Mouse (Mus musculus) heart, postnatal 25 days (tissue): ENCODE data around the gene Krtap6-5. TPM values are rescaled to one million over a fixed set of nuclear protein-coding genes. Genes with fewer than 3 reads are reported as not detected.
"Not testable (repeated sequence)": the region's sequence is repeated elsewhere in the genome, so short reads cannot be mapped to it uniquely, and the experiment has no call there.

Experiments used
- DNase-seq: peaks from one replicate; pipeline ENCODE4 v3.0.0; 2022; ENCODE audit warnings: low spot score
- intact Hi-C: fragments of 180-260 bp; cut with DNase I; formaldehyde crosslinking; loops from one replicate; pipeline ENCODE4 v1.15.1; 2025
- total RNA-seq, 2 experiments: library from RNA; stranded (reverse); gene quantifications; 2 replicates each; pipeline ENCODE4 v1.2.3; 2021

Gene Krtap6-5
- total RNA-seq: not detected

DNA sequence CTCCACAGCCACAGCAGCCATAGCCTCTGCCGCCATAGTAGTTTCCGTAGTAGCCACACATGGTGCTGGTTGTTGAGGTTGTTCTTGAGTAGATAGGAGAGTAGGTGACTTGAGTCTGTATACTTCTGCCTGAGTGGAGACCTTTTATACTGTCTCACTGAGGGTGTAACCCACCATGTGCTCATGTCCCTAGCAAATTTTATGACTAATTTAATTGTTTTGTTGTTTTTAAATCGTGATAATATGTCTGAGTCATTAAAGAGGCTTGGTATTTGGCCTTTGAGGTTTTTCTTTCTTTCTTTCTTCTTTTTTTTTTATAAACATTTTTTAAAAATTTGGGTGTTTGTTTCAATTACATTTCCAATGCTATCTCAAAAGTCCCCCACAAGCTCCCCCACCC lies at the start of gene Krtap6-5:
Gene Krtap6-5, minus strand, starts transcription at position 101 of the 400 bp plus-strand sequence.
- intact Hi-C loops: no loop called here
- DNase-seq: no peak

DNA sequence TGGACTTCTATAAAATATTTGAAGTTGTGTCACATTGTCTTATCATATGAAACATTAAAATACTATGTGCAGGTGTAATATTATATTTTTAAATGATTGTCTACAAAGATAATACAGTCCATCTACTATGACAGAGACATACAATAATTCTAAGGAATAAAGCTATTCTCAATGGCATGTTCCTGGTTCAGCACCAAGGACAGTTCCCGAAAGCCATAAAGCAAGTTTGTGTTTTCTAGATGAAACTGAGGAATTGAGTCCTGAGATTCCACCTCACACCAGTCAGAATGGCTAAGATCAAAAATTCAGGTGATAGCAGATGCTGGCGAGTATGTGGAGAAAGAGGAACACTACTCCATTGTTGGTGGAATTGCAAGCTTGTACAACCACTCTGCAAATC lies 23.4 kb upstream of the Krtap6-5 start:
- DNase-seq, intact Hi-C loops: not testable (repeated sequence)

DNA sequence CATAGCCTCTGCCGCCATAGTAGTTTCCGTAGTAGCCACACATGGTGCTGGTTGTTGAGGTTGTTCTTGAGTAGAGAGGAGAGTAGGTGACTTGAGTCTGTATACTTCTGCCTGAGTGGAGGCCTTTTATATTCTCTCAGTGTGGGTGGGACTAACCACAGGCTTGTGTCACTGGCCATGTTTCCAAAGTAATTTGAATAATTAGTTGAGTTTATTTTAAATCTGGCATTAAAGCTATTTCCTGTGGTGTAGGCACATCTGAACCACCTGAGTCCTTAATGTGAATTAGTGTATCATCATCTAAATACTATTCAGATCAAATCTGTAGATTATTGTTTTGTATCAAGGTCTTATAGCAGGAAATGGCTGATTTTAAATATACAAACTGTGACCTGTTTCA lies 16.2 kb upstream of the Krtap6-5 start, which contains the start of gene 1110025L11Rik:
Gene 1110025L11Rik, minus strand, starts transcription at position 101 of the 400 bp plus-strand sequence.
- intact Hi-C loops, DNase-seq: not testable (repeated sequence)

DNA sequence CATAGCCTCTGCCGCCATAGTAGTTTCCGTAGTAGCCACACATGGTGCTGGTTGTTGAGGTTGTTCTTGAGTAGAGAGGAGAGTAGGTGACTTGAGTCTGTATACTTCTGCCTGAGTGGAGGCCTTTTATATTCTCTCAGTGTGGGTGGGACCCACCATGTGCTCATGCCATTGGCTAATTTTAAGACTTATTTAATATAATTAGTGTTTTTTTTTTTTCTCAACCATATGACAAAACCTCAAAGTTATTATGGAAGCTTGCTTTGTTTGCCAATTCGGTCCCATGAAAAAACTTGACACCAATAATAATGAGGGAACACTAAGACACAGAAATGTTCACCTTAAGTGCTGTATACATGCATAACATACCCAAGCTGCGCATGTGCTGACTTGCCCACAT lies 6.3 kb downstream of the Krtap6-5 start, which contains the start of gene Gm10228:
Gene Gm10228, minus strand, starts transcription at position 101 of the 400 bp plus-strand sequence.
- DNase-seq, intact Hi-C loops: not testable (repeated sequence)

DNA sequence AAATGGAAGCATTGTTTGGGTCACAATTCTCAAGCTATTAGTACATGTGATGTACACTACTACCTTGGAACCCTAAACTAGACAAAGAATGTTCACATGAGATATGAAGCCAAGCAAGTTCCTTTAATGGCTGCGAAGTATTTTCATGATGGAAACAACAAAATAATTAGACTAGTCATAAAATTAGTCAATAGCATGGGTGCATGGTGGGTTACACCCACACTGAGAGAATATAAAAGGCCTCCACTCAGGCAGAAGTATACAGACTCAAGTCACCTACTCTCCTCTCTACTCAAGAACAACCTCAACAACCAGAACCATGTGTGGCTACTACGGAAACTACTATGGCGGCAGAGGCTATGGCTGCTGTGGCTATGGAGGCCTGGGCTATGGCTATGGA lies 16.3 kb downstream of the Krtap6-5 start, which contains the start of gene Krtap6-1:
Gene Krtap6-1, plus strand, starts transcription at position 301 of the 400 bp plus-strand sequence.
- DNase-seq, intact Hi-C loops: not testable (repeated sequence)

DNA sequence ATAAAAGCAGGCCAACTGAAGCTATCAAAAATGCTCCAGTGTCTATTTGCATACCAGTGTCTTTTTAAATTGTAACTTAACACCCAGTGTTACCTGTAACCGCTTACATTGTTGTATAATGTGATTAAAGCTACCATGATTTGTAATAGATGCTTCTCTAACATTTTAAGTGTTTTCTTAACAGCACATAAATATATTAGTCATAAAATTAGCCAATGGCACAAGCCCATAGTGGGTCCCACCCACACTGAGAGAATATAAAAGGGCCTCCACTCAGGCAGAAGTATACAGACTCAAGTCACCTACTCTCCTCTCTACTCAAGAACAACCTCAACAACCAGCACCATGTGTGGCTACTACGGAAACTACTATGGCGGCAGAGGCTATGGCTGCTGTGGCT lies 32.7 kb downstream of the Krtap6-5 start, which contains the start of gene Gm10229:
Gene Gm10229, plus strand, starts transcription at position 301 of the 400 bp plus-strand sequence.
- DNase-seq, intact Hi-C loops: not testable (repeated sequence)

DNA sequence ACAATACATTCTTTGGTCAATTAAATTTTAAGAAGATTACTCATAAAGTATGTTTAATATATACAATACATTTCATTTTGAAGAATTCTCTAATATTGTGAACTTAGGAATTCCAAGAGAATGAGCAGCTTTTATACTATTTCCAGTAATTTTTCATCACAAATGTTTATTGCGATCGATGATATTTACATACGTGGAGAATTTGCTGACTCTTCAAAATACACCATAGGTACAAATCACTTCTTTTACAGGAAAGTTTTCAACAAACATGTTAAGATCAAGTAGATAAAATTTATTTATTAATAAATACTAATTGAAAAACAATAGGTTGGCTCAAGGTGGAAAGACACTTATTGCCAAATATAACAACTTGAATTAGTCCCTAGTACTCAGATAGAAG lies 33.7 kb downstream of the Krtap6-5 start:
- DNase-seq: no peak
- intact Hi-C loops: no loop called here

DNA sequence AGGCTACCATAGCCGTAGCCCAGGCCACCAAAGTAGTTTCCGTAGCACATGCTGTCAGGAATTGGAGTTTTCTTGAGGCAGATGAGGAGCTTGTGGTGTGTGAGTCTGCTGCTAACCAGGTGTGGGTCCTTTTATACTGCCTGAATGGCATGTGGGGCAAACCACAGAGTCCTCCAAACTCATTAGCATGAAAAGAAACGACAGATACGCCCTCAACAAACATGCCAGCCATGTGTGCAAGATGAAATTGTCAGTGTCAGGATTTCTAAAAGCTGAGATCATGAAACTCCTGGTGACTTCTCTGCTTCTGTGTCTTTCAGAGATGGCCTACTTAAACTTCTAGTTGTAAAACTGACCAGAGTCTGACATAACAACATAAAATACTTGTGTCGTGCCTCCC lies 37.0 kb downstream of the Krtap6-5 start, which contains the start of gene Krtap22-2:
Gene Krtap22-2, minus strand, starts transcription at position 101 of the 400 bp plus-strand sequence.
- intact Hi-C loops: no loop called here
- no peak for DNase-seq

Other genes with a start within 250 kb of the Krtap6-5 start
- not detected for gene Gm20741, start 235.7 kb downstream of the Krtap6-5 start, total RNA-seq
- not detected for gene Krtap15, start 227.7 kb downstream of the Krtap6-5 start, total RNA-seq
- gene Krtap14, start 221.7 kb downstream of the Krtap6-5 start, total RNA-seq: not detected
- not detected for gene Krtap19-1, start 178.5 kb downstream of the Krtap6-5 start, total RNA-seq
- not detected for gene Krtap19-2, start 173.6 kb downstream of the Krtap6-5 start, total RNA-seq
- not detected for gene Krtap19-3, start 169.8 kb downstream of the Krtap6-5 start, total RNA-seq
- gene Krtap19-4, start 162.8 kb downstream of the Krtap6-5 start, total RNA-seq: not detected
- gene Krtap19-5, start 151.4 kb downstream of the Krtap6-5 start, total RNA-seq: not detected
- gene Krtap19-9b, start 115.6 kb downstream of the Krtap6-5 start, total RNA-seq: not detected
- gene Krtap16-3, start 85.0 kb downstream of the Krtap6-5 start, total RNA-seq: not detected
- not detected for gene Krtap22-2, start 37.1 kb downstream of the Krtap6-5 start, total RNA-seq
- not detected for gene Gm10229, start 32.6 kb downstream of the Krtap6-5 start, total RNA-seq
- not detected for gene Krtap6-1, start 16.2 kb downstream of the Krtap6-5 start, total RNA-seq
- gene Gm10228, start 6.4 kb downstream of the Krtap6-5 start, total RNA-seq: not detected
- not detected for gene 1110025L11Rik, start 16.1 kb upstream of the Krtap6-5 start, total RNA-seq
- gene Krtap6-3, start 36.1 kb upstream of the Krtap6-5 start, total RNA-seq: not detected
- gene Gm6358, start 93.0 kb upstream of the Krtap6-5 start, total RNA-seq: not detected
- not detected for gene Gm10061, start 103.2 kb upstream of the Krtap6-5 start, total RNA-seq
- not detected for gene Gm9789, start 110.1 kb upstream of the Krtap6-5 start, total RNA-seq
- not detected for gene Gm7735, start 121.6 kb upstream of the Krtap6-5 start, total RNA-seq
- gene 1110057P08Rik, start 126.9 kb upstream of the Krtap6-5 start, total RNA-seq: not detected
- not detected for gene Krtap20-2, start 158.0 kb upstream of the Krtap6-5 start, total RNA-seq